Mouse (Mus musculus) heart, adult 2 months (tissue): ENCODE data around the gene Cdkn2c. TPM values are rescaled to one million over a fixed set of nuclear protein-coding genes. Genes with fewer than 3 reads are reported as not detected.

Experiments
- DNase-seq, 2 experiments: peaks; one replicate each; pipeline ENCODE4 v3.0.0; 2021
- H3K27ac ChIP-seq: fragments of 200-600 bp; 2 replicates; pipeline ENCODE4 v1.8.1; 2022
- H3K27me3 ChIP-seq: fragments of 200-500 bp; 2 replicates; pipeline ENCODE4 v1.6.1; 2012; ENCODE audit warnings: mild to moderate bottlenecking, low read length, inconsistent platforms, mixed read lengths; ENCODE audit not compliant: control insufficient read depth, insufficient read depth
- H3K36me3 ChIP-seq: fragments of 200-500 bp; 2 replicates; pipeline ENCODE4 v1.6.1; 2012; ENCODE audit warnings: low read length, inconsistent platforms; ENCODE audit not compliant: control insufficient read depth, insufficient read depth
- H3K4me1 ChIP-seq: fragments of 200-500 bp; 2 replicates; pipeline ENCODE4 v1.6.1; 2011; ENCODE audit warnings: low read length; ENCODE audit not compliant: control insufficient read depth, insufficient read depth
- H3K4me3 ChIP-seq: fragments of 200-600 bp; 2 replicates; pipeline ENCODE4 v1.8.1; 2022
- H3K79me2 ChIP-seq: fragments of 200-500 bp; replicated peaks from 2 replicates; pipeline ENCODE4 v1.6.1; 2012; ENCODE audit warnings: mild to moderate bottlenecking, inconsistent platforms, low read length, moderate library complexity, mixed read lengths; ENCODE audit not compliant: control insufficient read depth, insufficient read depth
- H3K9ac ChIP-seq: fragments of 200-500 bp; 2 replicates; pipeline ENCODE4 v1.6.1; 2012; ENCODE audit warnings: low read depth, mild to moderate bottlenecking, control low read depth, inconsistent platforms, low read length, mixed read lengths
- CTCF ChIP-seq: fragments of 200-600 bp; IDR thresholded peaks from 2 replicates; pipeline ENCODE4 v1.8.1; 2022; ENCODE audit warnings: antibody characterized with exemption, mild to moderate bottlenecking, moderate library complexity
- EP300 ChIP-seq: fragments of 200-500 bp; IDR thresholded peaks from 2 replicates; pipeline ENCODE4 v1.6.1; 2011; ENCODE audit warnings: low read depth, low read length, control low read depth; ENCODE audit not compliant: insufficient read depth
- POLR2A ChIP-seq: fragments of 200-500 bp; IDR thresholded peaks from 2 replicates; pipeline ENCODE4 v1.6.1; 2011; ENCODE audit warnings: mild to moderate bottlenecking, low read depth, low read length, control low read depth; ENCODE audit not compliant: insufficient read depth
- WGBS: fragments of 180-500 bp; shearing (Covaris S2); methylation state at CpG from one replicate; pipeline ENCODE4 v1.1.7; 2018; 5-methylcytosine and 5-hydroxymethylcytosine counted together
- intact Hi-C: fragments of 180-260 bp; cut with DNase I; formaldehyde crosslinking; loops from one replicate; pipeline ENCODE4 v1.15.1; 2025
- polyA plus RNA-seq: library from polyadenylated mRNA; depleted of rRNA; stranded (reverse); fragments of >200 nt; gene quantifications from 2 replicates; pipeline ENCODE4 v1.2.3, GENCODE M21; 2012; rRNA removed
- total RNA-seq, 2 experiments: library from RNA; stranded (reverse); gene quantifications; 2 replicates each; pipeline ENCODE4 v1.2.3; 2021

The Cdkn2c gene
- total and polyA plus RNA-seq, 3 experiments, result 6.3 to 14.5 (median 11.0) TPM

- intact Hi-C loops, result no loop called here
- H3K79me2 ChIP-seq, result no peaks in the 10 kb centered on the region
- no peak for DNase-seq
- no peaks in the 10 kb centered on the region; the same call in 1 of the 2 replicates for H3K4me1 ChIP-seq
- WGBS, result 86% methylated on average over 7 of the region's 7 CpGs
- no peaks in the 10 kb centered on the region for H3K27me3 ChIP-seq
- no peak for TF ChIP-seq EP300
- TF ChIP-seq CTCF, result no peak
- no peak for TF ChIP-seq POLR2A
- H3K9ac ChIP-seq, result no peak overlapping the region
- H3K36me3 ChIP-seq, result no peaks in the 10 kb centered on the region
- H3K4me3 ChIP-seq, result no peak overlapping the region
- no peak overlapping the region for H3K27ac ChIP-seq
Observed at GRCm38 (mm10) chr4:109640141-109640540, 26.8 kb downstream of the Cdkn2c start.

GRCm38 (mm10) chr4:109639356-109639755 is 27.6 kb downstream of the Cdkn2c start:
- 83% methylated on average over 9 of the region's 9 CpGs for WGBS
- no peaks in the 10 kb centered on the region for H3K36me3 ChIP-seq

GRCm38 (mm10) chr4:109634971-109635370 is 32.0 kb downstream of the Cdkn2c start:
- no peak for DNase-seq
- Histone ChIP-seq H3K4me3 (no peak overlapping the region), H3K27me3 (no peaks in the 10 kb centered on the region), H3K4me1 (no peaks in the 10 kb centered on the region), H3K27ac (no peak overlapping the region), H3K36me3 (no peaks in the 10 kb centered on the region), H3K79me2 (no peaks in the 10 kb centered on the region), H3K9ac (no peak overlapping the region)
- intact Hi-C loops, result no loop called here
- WGBS, result 93% methylated on average over 2 of the region's 2 CpGs
- TF ChIP-seq CTCF (peak; percentile 27; the same call in 1 of the 2 replicates), POLR2A (no peak)

More at GRCm38 (mm10) chr4:109639356-109639755, 27.6 kb downstream of the Cdkn2c start:
- H3K27me3 ChIP-seq, result no peaks in the 10 kb centered on the region
- H3K79me2 ChIP-seq, result no peaks in the 10 kb centered on the region
- no peak overlapping the region for H3K27ac ChIP-seq
- H3K4me3 ChIP-seq, result no peak overlapping the region
- H3K4me1 ChIP-seq, result no peaks in the 10 kb centered on the region; the same call in 1 of the 2 replicates
- H3K9ac ChIP-seq, result no peak overlapping the region
- intact Hi-C loops, result no loop called here
- TF ChIP-seq CTCF, result no peak
- TF ChIP-seq EP300, result no peak
- TF ChIP-seq POLR2A, result no peak
- no peak for DNase-seq

- Histone ChIP-seq H3K4me1 (no peaks in the 10 kb centered on the region), H3K79me2 (no peaks in the 10 kb centered on the region), H3K9ac (no peak overlapping the region), H3K27ac (no peak overlapping the region), H3K36me3 (no peaks in the 10 kb centered on the region), H3K27me3 (no peaks in the 10 kb centered on the region), H3K4me3 (no peak overlapping the region)
- 87% methylated on average over 4 of the region's 4 CpGs for WGBS
- no peak for DNase-seq
- TF ChIP-seq EP300 (no peak), CTCF (no peak), POLR2A (no peak)
- intact Hi-C loops, result no loop called here
Observed at GRCm38 (mm10) chr4:109631029-109631428, 36.0 kb downstream of the Cdkn2c start.

- H3K27me3 ChIP-seq, result no peaks in the 10 kb centered on the region
- H3K4me1 ChIP-seq, result no peaks in the 10 kb centered on the region
- 48% methylated on average over 2 of the region's 2 CpGs for WGBS
- no peak for TF ChIP-seq EP300
- TF ChIP-seq CTCF, result no peak
- TF ChIP-seq POLR2A, result no peak
- H3K4me3 ChIP-seq, result no peak overlapping the region
- no peaks in the 10 kb centered on the region for H3K79me2 ChIP-seq
- no peaks in the 10 kb centered on the region for H3K36me3 ChIP-seq
- H3K27ac ChIP-seq, result no peak overlapping the region
- no peak for DNase-seq
- no peak overlapping the region for H3K9ac ChIP-seq
- intact Hi-C loops, result no loop called here
Observed at GRCm38 (mm10) chr4:109630215-109630614, 36.8 kb downstream of the Cdkn2c start.

GRCm38 (mm10) chr4:109612596-109612995 is 54.4 kb downstream of the Cdkn2c start:
- Histone ChIP-seq H3K79me2 (no peaks in the 10 kb centered on the region), H3K4me1 (no peaks in the 10 kb centered on the region), H3K9ac (no peak overlapping the region), H3K36me3 (no peaks in the 10 kb centered on the region), H3K27me3 (no peaks in the 10 kb centered on the region), H3K27ac (no peak overlapping the region), H3K4me3 (no peak overlapping the region)
- WGBS, result 50% methylated on average over 4 of the region's 4 CpGs
- DNase-seq, result no peak
- TF ChIP-seq CTCF, result no peak
- TF ChIP-seq EP300, result no peak
- no peak for TF ChIP-seq POLR2A
- intact Hi-C loops, result no loop called here

Other genes starting within 250 kb of the Cdkn2c start
- gene Rnf11, start 182.5 kb downstream of the Cdkn2c start, total RNA-seq, result 100 to 1,000 TPM; 109 to 112 TPM
- gene Rnf11, start 182.5 kb downstream of the Cdkn2c start, polyA plus RNA-seq, result 40.5 and 87.0 TPM in 2 replicates
- not detected for gene 4930522H14Rik, start 135.9 kb downstream of the Cdkn2c start, total RNA-seq
- gene 4930522H14Rik, start 135.9 kb downstream of the Cdkn2c start, polyA plus RNA-seq, result not detected in 2 replicates
- 10 to 100 TPM; 37.1 to 46.0 TPM for gene Faf1, start 9.4 kb upstream of the Cdkn2c start, total RNA-seq
- 9.6 and 18.5 TPM in 2 replicates for gene Faf1, start 9.4 kb upstream of the Cdkn2c start, polyA plus RNA-seq